In the genomic region with DNA sequence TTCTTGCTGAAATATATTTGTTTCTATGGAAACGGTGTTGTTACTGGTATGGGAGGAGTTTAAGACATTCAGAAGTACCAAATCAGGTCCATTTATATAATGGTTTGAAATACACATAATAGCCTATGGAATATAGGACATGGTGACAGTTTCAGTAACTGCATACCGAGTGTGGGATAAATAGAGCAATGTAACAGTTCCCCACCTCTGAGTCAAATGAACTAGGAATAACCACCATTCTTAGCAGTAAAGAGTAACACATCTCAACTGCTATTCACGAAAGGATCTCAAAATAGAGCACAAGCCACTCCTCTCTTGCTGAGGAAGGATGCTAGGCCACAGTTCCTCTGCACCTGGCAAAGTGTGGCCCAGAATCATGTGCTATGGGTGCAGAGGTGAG, we compare ENCODE assay signal across 13 mouse cellular contexts.
"Had no signal": no experiment of that assay in that cellular context is flagged by ENCODE, and none has a peak within 500 bp of the region (broad histone marks: within the 10 kb centered on the region; RNA-seq: fewer than 3 reads in every experiment).

No protein-coding gene starts in this region.

- H3K4me3 ChIP-seq: limb, embryonic 13.5 days; midbrain, embryonic 12.5 days; myocyte; neural tube, embryonic 15.5 days had no signal

- H3K27ac ChIP-seq: kidney, postnatal 0 days; limb, embryonic 13.5 days; liver, embryonic 14.5 days; midbrain, embryonic 12.5 days; neural tube, embryonic 15.5 days; stomach, postnatal 0 days had no signal

- DNase-seq: kidney, adult 11 months; kidney, adult 9 months; kidney, postnatal 36 days; lung, adult 18-20 months; right cerebral cortex, postnatal 14 days; thymus, adult 2 months had no signal
